Mouse (Mus musculus) cerebellum, adult 18-20 months (tissue): ENCODE measurements at regions not wholly inside any gene's neighbourhood (a gene's known extent, or its start where the extent isn't known, plus 50 kb on each side); places are given as distances from the start of the nearest gene placed in this dataset.

ENCODE experiments used
- DNase-seq, 2 experiments: peaks; one replicate each; pipeline ENCODE4 v3.0.0; 2021

- no peak for DNase-seq
Observed at GRCm38 (mm10) chr10:5747681-5748080, 57.7 kb downstream of the Fbxo5 start.

DNA sequence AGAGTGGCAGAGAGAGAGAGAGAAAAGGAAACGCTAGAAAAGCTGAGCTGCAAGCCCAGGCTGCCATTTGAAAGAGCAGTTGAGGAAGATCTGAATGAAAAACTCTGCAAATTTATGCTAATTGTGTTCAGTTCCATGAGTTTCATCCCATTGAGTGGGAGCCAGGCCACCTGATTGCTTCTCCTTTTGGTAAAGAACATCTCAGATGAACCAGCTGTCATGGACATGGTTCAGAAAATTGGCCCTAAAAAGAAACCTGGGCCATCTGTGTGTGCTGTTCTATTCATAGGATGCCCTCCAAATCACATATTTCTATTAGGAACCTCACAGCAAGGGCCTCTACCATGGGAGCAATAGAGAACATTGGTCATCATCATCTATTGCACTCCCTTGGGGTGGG lies 70.3 kb downstream of the Fbxo5 start:
- peak in 1 of 2 experiments; percentile 9 for DNase-seq

GRCm38 (mm10) chr10:5699791-5700190 lies 60.8 kb downstream of the Vip start:
- peak; percentile 1 to 2 for DNase-seq

- DNase-seq, result no peak
Observed at GRCm38 (mm10) chr10:5697457-5697856, 58.4 kb downstream of the Vip start.
